Mouse (Mus musculus) stomach, postnatal 0 days (tissue): ENCODE results near the gene Pde9a.
A peak's percentile ranks its signal among the peaks of the same experiment; 100 is the strongest.

Experiments
- CTCF ChIP-seq: IDR thresholded peaks from 2 replicates; pipeline ENCODE4 v1.5.1; 2016; ENCODE audit warnings: antibody characterized with exemption, low read depth, mild to moderate bottlenecking, moderate library complexity
- EP300 ChIP-seq: optimal IDR thresholded peaks from 2 replicates; pipeline ENCODE3; 2016; ENCODE audit warnings: antibody characterized with exemption

GRCm38 (mm10) chr17:31383320-31383719 lies 2.7 kb upstream of the Pde9a start:
- TF ChIP-seq EP300, result no peak
- TF ChIP-seq CTCF, result peak; percentile 26
